Mouse (Mus musculus) cerebellum, adult 8-10 months (tissue): Measurements from ENCODE around the gene Smap2.
A peak's percentile ranks its signal among the peaks of the same experiment; 100 is the strongest.
"Not testable (repeated sequence)": the region's sequence is repeated elsewhere in the genome, so short reads cannot be mapped to it uniquely, and the experiment has no call there.

ENCODE experiments used
- DNase-seq: peaks from one replicate; pipeline ENCODE4 v3.0.0; 2022

Smap2 gene

DNA sequence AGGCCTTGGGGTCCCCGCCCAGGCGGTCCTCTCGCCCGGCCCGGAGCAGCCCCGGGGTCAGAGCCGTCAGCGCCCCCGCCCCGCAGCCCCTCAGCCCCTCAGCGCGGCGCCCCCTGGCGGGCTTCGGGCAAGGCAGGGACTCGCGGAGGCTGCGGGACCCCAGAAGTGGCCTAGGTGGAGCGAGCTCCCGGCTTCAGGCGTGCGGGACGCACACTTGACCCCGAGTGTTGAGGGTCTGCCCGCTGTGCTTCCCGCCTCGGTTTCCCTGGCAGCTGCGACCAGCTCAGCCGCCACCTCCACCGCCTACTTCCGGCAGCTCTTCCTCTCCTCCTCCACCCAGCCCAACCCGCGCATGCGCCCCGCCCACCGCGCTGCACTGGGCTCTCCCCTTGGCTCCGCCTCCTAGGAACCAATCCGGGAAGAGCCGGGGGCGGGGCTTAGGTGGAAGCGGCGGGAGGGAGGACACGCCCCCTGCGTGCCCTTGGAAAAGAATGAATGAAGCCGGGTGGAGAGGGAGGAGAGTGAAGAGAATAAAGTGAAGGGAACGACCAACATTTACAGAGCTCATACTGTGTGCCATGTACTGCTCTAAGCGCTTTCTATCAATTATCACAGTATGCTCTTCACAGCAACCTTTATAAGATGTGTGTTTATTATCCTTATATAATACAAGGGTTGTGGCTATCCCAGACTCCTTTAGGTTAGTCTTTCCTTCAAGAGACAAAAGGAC, at the start of gene Smap2:
Gene Smap2, minus strand, starts transcription at position 320 of the 730 bp plus-strand sequence.
- DNase-seq, result peak; percentile 99

DNA sequence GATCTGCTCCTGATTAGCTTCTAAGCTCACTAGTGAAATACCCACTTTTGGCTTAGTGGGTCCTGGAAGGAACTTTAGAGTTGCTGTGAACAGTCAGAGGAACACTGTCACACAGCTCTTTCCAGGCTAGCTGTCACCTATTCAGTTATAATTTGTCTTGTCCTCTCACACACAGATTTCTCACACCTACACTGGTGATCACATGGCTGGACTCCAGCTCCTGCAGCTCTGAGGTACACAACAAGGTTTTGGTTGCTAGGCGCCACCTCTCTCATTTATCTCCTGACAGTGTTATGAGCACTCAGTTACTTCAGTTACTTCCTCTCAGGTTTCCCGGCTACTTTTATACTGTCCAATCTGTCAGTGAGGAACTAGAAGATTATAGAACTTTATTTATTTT, 48.3 kb upstream of the Smap2 start:
- DNase-seq, result no peak

DNA sequence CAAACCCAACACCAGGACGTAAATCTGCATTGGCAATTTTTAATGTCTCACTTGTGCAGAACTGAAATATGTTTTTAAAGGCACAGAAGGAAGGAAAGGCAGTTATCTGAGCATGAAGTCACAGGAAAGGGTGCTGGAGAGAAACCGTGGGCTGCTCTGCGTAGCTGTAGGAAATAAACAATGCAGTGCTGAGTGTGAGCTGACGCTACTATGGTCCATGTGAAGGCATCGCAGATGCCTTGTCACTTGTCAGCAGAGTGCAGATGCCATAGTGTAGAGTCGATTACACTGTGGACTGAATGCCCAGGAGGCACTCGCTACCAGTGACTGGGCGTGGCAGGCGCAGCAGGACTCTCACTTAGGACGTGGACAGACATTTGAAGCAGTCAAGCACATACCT, 42.2 kb upstream of the Smap2 start:
- DNase-seq, result not testable (repeated sequence)

DNA sequence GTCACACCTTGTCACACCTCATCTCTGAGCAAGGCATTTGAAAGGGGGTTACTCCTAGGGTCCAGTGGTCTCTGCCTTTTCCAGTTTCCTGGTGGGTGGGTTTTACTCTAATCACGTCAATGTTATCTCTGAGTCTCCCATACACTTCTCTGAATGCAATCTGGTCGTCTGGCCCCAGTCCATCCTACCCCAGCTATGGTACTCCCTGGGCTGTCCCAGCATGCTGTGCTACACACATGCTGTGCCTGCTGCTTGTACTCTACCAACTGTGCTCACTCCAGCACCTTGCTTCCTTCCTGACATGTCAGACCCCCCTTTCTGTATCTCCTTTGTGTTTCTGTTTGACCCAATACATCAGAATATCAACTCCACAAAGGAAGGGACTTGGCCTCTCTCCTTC, 40.0 kb upstream of the Smap2 start:
- DNase-seq, result no peak

DNA sequence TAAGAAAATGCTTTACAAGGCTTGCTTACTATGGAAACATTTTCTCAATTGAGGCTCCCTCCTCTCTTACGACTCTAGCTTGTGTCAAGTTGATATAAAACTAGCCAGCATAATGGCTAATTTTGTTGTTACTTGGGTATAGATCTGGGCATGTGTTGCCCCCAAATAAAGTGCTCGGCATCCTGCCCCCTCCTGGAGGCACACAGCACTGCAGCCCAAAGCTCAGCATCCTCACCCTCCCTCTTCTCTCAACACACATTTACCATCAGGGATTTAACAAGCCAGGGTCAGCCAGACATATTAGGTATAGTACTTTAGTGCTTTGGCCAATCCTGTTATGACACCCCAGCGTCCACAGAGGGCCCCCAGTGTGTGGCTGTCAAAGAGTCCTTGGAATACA, 39.3 kb upstream of the Smap2 start:
- no peak for DNase-seq

DNA sequence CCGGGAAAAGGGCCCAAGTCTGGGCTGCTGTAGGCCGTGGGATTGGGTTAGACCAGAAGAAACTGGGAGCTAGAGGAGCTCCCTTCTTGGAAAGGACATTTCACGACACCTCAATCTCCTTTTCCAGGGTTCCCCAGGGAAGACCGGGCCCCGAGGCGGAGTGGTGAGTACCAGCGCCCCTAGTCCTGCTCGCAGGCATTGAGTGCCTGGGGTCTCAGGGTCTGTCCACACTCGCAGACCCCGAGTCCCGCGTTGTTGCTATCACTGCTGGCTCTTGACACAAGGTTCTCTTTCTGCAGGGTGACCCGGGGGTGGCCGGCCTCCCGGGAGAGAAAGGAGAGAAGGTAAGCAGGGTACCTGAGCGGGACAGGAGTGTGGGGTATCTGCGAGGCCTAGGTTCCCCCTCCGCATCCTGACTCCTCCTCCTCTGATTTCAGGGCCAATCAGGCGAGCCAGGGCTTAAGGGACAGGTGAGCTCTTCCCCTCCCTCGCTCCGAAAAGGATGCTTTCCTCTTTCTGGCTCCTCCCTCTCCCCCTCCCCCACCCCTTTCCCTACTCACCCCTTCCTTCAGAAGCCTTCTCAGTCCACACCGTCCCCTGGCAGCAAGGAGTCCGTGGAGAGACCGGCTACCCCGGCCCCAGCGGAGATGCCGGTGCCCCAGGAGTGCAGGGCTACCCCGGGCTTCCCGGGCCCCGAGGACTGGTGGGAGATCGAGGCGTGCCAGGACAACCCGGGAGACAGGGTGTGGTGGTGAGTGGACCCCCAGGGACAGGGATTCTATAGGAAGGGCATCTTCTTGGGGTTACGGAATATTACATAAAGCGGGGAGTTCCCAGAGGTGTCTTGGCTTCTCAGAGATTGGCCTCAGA, 35.6 kb upstream of the Smap2 start:
- DNase-seq, result peak; percentile 46

DNA sequence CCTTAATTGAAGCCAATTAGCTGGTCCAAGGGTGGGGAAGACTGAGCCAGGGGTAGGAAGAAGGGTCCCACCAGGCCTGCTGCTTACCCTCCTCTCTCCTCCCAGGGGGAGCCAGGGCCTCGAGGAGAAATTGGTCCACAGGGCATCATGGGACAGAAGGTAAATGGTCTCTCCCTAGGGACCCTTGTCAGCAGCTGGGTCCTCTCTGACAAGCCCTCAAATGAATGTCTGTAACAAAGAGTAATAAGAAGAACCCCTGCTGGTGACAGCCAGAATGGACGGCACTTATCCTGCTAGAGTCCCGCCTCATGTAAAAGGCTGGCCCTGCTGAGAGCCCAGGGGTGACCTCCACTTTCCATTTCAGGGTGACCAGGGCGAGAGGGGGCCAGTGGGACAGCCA, 34.8 kb upstream of the Smap2 start:
- DNase-seq, result no peak

DNA sequence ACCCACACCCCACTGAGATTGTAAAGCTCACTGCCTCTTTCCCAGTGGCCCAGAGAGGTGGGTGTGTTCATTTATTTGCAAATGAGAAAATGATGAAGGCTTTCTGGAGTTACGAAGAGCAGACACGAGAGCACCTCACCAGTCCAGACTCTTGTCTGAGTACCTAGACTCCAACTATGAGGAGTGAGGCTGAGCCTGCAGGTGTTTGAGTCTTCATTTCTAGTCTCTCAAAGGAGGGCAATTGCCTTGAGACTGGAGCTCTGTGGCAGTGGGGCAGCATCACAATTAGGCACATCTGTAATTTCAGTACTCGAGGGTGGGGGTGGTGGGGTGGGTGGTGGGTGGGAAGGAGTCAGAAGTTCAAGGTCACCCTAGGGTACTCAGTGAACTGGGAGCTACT, 25.9 kb upstream of the Smap2 start:
- DNase-seq, result no peak

DNA sequence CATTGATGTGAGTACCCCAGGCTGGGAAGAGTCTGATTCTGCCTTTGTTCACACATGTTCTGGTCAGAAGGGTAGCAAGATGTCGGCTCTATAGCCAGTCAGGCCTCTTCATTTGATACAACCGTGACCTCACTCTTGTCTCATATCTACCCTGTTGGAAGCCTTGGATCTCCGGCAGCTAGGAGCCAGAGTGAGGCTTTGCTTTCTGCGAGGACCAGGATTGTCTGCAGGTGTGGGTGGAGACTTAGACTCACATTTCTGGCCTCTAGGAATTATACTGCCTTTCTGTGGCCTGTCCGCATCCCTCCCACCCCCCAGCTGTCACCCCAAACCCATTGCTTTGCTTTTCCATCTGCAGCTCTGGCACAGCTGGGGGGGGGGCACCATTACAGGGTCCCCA, 25.4 kb upstream of the Smap2 start:
- no peak for DNase-seq

DNA sequence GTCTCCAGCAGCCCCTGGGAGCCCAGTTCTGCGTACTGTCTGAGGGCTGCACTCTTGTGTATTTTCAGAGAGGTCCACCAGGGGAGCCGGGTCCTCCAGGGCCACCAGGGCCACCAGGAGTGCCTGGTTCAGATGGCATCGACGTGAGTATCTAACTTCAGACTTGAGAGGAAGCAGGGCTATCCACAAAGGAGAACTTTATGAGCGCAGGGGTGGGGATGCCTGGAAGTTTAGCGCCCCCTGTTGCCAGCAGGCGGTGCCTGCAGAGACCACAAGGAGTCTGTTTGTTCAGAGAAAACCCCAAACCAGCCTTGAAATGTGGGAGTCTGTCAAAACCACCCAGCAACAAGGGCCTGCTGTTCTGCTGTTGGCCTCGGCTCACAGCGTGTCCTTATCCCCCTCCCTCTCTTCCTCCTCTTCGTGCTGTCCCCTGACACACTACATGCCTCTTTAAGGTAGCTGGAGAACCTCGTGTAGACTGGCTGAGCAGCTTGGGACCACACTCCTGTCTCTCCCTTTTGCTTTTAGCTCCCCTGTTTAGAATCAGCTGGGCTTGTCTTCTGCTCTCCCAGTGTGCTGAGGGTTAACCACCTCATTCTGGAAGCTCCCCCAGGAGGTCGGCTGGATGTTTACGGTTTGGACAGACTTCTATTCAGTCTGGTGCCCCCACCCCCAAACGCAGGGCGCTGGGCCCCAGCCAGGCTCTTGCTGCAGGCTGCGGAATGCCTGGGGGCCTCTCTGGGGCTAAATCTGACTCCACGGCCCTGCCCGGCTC, 24.0 kb upstream of the Smap2 start:
- DNase-seq, result peak; percentile 62

DNA sequence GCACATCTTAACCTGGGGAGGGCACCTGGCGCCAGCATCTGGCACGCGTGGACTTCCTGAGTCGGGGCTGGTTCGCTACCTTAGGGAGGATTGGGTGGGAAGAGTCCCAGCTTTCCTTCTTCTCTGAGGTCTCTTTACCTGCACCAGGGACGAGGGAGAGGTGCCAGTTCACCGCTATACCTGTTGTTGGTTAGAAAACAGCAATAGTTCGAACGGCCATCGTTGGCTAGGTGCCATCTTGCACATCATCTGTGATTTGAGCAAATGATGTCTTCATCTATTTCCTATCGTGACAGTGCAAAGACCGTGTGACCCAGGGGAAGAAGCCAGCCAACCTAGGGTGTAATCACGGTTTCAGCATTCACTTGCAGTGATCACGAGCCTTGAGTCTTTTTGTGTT, 23.3 kb upstream of the Smap2 start:
- no peak for DNase-seq

DNA sequence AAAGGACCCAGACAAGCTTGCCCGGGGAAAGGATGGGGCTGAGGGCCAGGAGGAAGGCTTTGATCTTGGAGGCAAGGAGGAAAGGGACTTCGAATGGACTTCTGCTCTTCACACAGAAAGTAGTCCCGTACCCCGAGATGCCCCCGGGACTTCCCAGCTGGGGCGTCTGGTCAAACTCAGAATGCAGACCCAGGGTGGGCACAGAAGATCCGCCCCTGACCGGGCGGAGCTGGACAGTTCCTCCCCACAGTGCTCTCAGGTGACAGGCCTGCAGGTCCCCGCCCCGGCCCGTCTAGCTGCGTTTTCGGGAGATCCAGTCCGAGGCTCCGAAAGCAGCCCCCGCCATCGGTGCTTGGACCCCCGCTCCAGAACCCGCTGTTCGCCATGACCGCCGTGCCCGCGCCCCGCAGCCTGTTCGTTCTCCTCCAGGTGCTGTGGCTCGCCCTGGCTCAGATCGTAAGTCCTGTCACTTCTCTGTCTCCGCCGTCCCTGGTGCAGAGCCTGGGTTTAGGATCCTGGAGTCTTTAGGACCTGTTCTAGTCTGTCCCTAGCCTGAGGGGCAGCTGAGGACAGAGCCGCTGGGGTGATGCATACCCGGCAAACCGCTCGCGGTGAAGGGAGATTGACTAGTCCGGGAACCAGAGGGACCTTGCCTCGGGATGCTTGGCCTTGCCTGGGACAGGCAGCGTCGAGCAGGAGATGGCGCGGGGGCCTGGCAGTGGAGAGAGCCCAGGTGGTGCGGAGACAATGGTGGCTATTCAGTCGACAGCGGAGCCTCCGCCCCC, 22.5 kb upstream of the Smap2 start, which contains the start of gene Col9a2:
Gene Col9a2, plus strand, starts transcription at position 55 of the 785 bp plus-strand sequence.
- no peak for DNase-seq

DNA sequence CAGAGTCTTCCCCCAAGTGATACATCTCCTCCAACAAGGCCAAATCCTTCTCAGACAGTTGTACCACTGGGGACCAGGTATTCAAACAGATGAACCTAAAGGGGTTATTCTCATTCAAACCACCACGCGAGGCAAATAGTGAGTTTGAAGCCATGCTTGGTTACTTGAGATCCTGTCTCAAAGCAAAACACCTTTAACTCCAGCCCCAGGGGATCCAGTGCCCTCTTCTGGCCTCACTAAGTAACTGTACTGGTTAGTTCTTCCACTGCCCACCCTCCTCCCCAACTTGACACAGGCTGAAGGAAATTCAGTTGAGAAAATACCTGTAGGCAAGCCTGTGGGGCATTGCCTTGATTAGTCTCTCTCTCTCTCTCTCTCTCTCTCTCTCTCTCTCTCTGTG, 16.0 kb upstream of the Smap2 start:
- no peak for DNase-seq

DNA sequence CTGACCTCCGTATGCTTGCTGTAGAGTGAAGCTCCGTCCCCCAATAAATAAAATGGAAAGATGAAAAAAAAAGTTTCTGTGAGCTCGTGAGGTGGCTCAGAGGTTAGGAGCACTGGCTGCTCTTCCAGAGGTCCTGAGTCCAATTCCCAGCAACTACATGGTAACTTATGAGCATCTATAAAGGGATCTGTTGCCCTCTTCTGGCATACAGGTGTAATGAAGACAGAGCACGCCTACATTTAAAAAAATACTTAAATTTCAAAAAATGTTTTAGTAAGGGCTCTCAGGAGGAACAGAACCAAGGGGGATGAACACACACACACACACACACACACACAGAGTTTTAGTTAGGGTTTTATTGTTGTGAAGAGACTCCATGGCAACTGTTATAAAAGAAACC, 14.4 kb upstream of the Smap2 start:
- DNase-seq, result no peak

DNA sequence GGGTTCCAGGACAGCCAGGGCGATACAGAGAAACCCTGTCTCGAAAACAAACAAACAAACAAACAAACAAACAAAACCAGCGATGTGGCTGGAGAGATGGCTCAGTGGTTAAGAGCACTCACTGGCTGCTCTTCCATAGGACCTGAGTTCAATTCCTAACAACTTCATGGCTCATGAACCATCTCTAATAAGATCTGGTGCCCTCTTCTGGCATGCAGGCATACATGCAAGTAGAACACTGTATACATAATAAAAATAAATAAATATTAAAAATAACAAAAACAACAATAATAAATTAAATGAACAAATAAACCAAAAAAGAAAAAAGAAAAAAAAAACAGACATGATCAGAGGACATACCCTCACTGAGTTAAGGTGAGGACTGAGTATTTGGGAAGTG, 12.6 kb upstream of the Smap2 start:
- DNase-seq, result no peak

DNA sequence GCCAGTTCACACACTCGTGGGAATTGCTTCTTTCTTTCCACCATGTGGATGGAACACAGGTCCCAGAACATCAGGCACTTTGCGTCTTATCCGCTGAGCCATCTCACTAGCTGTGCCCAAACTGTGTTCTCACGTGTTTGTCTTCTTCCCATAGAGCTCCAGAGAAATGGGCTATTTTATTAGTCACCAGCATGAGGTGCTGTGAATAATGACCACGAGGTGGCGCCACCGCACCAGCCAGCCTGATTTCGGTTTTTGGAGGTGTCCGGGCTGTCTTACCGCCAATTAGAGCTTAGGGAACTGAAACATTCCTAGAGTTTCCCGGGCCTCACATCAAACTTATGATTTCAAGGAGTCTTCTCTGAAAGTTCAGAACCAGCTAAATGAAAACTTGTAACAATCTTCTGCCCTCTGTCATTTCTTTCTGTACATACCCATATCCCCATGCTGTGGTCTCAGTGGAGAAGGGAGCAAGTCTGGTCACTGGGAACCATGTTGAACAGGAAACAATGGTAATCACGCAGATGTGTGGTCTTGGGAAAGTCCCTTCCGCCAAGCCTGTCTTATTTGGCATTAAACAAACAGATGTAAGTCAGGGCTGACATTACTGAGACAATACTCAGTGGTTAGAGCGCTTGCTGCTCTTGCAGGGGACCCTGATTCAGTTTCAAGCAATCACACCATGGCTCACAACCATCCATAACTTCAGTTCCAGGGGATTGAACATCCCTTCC, 11.8 kb upstream of the Smap2 start:
- DNase-seq, result peak; percentile 41

DNA sequence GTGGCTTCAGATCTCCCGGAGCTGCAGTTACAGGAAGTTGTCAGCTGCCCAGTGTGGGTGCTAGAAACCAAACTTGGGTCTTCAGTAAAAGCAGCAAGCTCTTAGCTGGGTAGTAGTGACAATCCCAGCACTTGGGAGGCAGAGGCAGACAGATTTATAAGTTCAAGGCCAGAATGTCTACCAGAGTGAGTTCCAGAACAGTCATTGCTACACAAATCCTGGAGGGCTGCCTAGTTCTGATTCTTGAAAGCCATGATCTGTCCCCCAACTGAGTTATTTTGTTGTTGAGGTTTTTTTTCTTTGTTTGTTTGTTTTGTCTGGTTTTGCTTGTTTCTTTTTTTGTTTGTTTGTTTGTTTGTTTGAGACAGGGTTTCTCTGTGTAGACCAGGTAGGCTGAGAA, 11.1 kb upstream of the Smap2 start:
- no peak for DNase-seq

DNA sequence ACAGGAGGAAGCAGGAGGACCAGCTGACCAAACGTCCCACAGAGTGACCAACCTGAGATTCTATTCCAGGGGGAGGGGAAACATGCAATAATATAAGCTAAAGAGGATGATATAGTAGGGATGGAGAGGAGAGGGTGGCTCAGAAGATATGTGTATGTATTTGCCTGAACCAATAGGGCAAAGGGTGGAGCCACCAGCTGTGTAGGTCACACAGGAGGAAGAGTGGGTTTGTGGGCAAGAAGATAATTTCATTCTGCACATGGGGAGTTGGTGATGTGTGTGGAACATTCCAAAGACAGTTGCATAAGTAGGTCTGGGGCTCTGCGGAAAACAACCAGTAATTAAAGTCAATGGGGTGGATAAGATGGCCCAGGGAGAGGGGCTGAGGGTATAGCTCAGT, 8.6 kb upstream of the Smap2 start:
- no peak for DNase-seq

DNA sequence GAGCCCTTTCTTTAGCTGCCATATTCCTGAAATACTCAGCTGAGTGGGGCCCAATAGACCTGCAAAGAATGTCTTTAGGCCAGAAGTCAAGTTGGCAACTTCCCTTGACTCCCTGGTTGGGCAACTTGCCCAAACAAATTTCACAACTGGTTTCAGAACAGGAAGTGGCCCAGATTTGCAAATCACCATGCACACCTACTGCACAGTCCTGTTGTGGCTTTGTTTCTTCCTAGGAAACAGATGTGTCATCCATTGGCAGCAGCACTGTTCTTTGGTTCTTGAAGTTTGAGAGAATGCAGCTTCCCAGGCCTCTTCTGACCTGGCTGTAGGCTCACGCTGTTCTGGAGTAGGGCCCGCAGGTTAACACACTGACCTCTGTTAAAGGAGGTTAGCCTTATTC, 6.9 kb upstream of the Smap2 start:
- no peak for DNase-seq

DNA sequence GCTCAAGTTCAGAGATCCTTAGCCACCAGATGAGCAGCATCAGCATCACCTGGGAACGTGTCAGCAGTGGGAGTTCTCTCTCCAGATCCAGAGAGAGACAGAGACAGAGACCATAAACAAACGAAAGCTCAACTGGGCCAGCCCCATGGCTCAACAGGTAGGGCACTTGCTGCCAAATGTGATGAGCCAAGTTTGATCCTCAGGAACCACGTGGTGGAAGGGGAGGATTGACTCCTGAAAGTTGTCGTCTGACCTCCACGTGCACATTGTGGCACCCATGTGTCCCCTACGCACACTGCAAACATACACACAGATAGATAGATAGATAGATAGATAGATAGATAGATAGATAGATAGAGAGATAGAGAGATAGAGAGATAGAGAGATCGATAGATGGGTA, 6.4 kb upstream of the Smap2 start:
- DNase-seq, result no peak

DNA sequence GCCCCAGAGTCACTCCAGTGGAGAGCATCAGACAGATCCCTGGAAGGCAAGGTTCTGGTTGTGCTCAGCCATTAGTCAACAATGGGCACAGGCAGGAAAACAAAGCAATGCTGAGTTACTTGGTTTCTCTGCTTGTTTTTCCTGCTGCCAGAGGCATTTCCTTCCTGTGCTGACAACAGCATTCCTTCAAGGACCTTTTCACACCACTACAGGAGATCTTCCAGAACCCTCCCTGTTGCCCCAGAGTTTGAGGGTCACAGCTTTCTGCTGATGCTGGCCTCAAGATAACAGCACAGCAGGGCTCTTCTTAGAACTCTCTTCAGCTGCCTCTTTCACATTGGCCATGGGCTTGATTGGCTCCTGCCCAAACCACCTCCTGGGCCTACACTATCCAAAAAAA, 4.9 kb upstream of the Smap2 start:
- no peak for DNase-seq
